Mouse (Mus musculus): ENCODE measurements around the gene Olfr711. TPM values are rescaled to one million over a fixed set of nuclear protein-coding genes. Genes with fewer than 3 reads are reported as not detected.
"Not testable (repeated sequence)": the region's sequence is repeated elsewhere in the genome, so short reads cannot be mapped to it uniquely, and the experiment has no call there.

Olfr711 gene
- not detected for polyA plus RNA-seq (2017; shearing (Covaris generic))

DNA sequence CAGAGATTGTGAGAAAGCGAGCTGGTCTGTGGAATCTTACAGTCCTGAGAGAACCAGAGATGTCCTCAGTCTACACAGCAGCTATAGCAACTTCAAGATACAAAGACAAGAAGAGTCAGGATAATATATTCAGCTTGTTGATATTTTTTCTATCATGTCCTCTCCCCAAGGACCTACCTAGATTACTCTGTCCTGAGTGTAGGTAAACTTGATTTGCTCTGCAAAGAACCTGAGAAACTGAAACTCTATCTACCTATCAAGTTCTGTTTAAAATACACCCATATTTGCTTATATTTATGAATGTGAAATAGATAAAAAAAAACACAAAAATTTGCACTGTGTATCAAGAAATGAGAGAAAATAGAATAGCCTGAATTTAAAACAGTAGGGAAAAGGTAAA is at the start of gene Olfr711:
Olfr711 (minus strand) TSS at position 101 of the 400 bp plus-strand sequence.
- no peak for ATAC-seq

DNA sequence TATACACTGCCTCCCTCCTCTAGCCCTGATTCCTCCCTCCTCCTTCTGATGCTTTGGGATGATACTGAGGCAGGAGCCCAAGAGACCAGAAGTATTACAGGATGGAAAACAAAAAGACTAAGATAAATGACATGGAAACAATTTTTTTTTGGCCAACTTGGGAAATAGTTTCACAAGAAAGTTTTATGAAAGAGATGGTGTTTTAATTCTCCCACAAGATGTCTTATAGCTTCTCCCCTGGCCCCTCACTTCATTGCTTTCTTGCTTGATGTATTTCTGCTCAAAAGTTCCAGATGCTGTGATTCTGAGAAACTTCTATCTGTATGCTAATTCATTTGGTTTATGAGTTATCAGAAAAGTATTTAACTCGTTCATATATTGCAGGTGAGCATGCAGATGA is 30.7 kb upstream of the Olfr711 start, which contains the start of gene Olfr2:
Olfr2 (minus strand) TSS at position 101 of the 400 bp plus-strand sequence.
- ATAC-seq, result no peak

DNA sequence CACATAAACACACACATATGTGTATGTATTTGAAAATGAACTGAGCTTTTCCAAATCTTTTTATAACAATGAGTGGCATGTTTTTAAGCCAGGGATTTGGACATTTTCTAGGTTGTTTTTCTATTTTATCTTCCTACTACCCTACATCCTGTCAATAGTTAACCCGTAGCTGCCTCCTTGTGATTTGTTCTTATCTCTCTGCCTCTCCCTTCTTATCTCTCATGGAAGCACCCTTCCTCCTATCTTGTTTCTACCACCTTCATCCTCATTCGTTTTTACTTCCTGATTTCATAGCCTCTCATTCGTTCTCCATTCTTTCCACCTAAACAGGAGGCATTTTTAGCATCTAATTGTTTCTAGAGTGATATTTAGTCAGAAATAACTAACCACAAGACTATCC is 28.9 kb upstream of the Olfr711 start:
- no peak for ATAC-seq

DNA sequence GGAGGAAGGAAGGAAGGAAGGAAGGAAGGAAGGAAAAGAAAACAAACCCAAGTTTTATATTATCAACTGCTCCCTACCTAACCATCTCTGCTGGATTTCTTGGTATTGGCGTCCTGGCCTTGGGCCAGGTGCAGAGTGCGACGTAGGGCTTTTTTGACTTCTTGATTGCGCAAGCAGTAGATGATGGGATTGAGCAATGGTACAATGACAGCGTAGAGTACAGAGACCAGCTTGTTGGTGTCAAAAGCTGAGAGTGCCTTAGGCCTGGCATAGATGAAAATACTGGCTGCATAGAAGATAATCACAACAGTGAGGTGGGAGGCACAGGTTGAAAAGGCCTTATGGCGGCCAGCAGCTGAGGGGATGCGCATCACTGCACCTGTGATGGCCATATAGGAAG is 25.5 kb upstream of the Olfr711 start:
- no peak for ATAC-seq

DNA sequence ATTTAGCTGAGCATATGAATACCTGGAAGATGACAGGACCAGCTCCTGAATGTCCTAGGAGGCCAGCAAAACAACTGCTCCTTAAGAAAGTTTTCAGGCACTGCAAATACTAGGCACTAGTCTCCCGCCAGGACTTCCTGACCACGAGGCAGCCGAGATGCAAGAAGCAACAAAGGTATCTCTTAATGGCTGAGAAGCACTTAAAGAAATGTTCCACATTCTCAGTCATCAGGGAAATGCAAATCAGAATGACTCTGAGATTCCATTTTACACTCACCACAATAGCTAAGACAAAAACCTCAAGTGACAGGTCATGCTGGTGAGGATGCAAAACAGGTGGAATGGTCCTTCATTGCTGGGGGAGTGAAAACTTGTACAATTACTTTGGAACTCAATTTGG is 10.0 kb upstream of the Olfr711 start:
- no peak for ATAC-seq

DNA sequence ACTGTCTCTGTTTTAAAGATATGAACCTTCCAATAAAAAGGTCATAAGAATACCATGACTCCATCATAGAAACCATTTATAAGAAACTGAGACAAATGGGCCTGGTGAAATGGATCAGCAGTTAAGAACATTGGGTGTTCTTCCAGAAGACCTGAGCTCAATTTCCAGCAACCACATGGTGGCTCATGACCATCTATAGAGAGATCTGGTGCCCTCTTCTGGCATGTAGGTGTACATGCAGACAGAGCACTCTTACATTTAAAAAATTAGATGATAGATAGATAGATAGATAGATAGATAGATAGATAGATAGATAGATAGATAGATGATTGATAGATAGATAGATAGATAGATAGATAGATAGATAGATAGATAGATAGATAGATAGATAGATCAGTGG is 7.8 kb downstream of the Olfr711 start:
- not testable (repeated sequence) for ATAC-seq

DNA sequence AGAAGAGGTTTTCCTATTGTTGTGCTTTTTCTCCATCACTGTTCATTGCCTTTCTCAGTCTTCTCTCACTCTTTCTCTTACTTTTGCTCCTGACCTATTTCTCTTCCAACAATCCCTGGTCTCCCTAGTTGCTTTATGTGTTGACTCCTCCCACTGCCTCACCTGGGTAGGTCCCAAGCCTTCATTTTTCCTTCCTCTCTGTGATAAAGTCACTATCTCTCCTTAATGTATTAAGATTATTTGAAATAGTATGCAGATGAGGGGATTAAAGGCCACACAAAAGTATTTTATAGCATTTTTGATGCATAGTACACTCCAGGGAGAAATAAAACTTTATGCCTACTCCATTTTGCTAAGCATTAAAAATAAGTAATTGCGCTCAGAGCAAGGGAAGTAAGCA is 11.4 kb downstream of the Olfr711 start, which contains the start of gene Olfr6:
Olfr6 (minus strand) TSS at position 101 of the 400 bp plus-strand sequence.
- ATAC-seq, result no peak

DNA sequence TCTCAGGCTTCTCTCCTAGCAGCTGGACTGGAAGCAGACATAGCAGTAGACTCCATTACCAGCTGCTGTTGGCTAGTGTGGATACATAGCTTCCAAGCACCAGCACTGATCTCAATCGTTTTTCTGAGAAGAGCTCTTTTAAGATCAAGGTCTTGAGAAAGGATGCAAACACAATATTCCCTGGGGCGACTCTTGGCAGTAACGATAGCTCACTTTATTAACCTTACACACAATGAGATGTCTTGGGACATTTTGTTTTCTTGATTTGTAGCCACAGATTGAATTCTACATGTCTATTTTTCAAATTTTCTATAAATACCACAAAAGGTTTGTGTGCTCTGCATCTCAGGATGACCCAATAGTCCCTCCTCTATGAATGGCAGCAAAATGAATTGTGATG is 27.0 kb downstream of the Olfr711 start, which contains the start of gene Olfr710:
Olfr710 (minus strand) TSS at position 101 of the 400 bp plus-strand sequence.
- no peak for ATAC-seq

DNA sequence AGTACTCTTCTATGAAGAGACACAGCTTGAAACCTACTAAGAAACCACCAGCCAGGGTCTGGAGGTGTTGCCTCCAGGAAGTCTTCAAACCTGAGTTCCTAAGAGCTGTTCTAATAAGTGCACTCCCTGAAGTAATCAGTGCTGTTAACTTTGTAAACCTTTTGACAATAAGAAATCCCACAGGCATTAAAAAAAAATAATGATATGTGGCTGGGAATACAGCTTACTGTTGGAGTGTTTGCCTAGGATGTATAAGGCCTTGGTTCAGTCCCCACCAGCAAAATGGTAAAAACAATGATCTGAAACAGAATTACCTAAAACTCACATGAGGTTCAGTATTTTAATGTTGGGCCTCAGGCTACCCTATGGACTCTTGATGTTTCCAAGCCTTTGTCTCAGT is 43.1 kb downstream of the Olfr711 start, which contains the start of gene Olfr709-ps1:
Olfr709-ps1 (minus strand) TSS at position 101 of the 400 bp plus-strand sequence.
- no peak for ATAC-seq

DNA sequence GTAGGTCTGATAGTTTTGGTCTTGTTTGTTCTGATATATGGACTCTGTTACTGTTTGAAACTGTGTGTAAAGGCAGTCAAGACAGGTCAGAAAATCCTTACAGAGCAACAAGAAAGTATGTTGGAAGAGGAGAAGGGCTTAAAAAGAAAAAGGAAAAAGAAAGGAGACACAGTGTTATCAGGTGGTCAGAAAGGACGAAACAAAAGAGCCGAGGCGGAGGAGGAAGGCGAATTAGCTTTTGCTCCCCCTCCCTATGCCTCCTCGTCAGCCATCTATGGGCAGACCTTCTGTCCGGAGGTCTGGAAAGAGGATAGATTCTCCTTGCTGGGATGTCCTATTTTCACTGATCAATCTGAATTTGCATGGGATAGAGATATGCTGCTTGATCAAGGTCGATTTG is 54.3 kb downstream of the Olfr711 start:
- ATAC-seq, result not testable (repeated sequence)

Other genes with a start within 250 kb of the Olfr711 start
- not detected for gene Olfr697, start 233.0 kb downstream of the Olfr711 start, polyA plus RNA-seq (2017; shearing (Covaris generic))
- gene Olfr698, start 220.1 kb downstream of the Olfr711 start, polyA plus RNA-seq (2017; shearing (Covaris generic)), result under 1 TPM in 1 of 2 experiments, not detected in 1; 0.85 TPM
- not detected for gene Olfr699, start 182.3 kb downstream of the Olfr711 start, polyA plus RNA-seq (2017; shearing (Covaris generic))
- gene Olfr700, start 166.6 kb downstream of the Olfr711 start, polyA plus RNA-seq (2017; shearing (Covaris generic)), result not detected
- gene Olfr701, start 161.3 kb downstream of the Olfr711 start, polyA plus RNA-seq (2017; shearing (Covaris generic)), result not detected
- gene Olfr702, start 141.6 kb downstream of the Olfr711 start, polyA plus RNA-seq (2017; shearing (Covaris generic)), result not detected
- gene Olfr703, start 132.1 kb downstream of the Olfr711 start, polyA plus RNA-seq (2017; shearing (Covaris generic)), result not detected
- not detected for gene Olfr704, start 112.3 kb downstream of the Olfr711 start, polyA plus RNA-seq (2017; shearing (Covaris generic))
- not detected for gene Olfr705, start 98.6 kb downstream of the Olfr711 start, polyA plus RNA-seq (2017; shearing (Covaris generic))
- not detected for gene Olfr706, start 87.3 kb downstream of the Olfr711 start, polyA plus RNA-seq (2017; shearing (Covaris generic))
- gene Olfr707, start 74.2 kb downstream of the Olfr711 start, polyA plus RNA-seq (2017; shearing (Covaris generic)), result not detected
- gene Olfr1532-ps1, start 67.5 kb downstream of the Olfr711 start, polyA plus RNA-seq (2017; shearing (Covaris generic)), result not detected
- gene Olfr709-ps1, start 43.2 kb downstream of the Olfr711 start, polyA plus RNA-seq (2017; shearing (Covaris generic)), result not detected
- not detected for gene Olfr710, start 27.1 kb downstream of the Olfr711 start, polyA plus RNA-seq (2017; shearing (Covaris generic))
- gene Olfr6, start 11.5 kb downstream of the Olfr711 start, polyA plus RNA-seq (2017; shearing (Covaris generic)), result under 1 TPM in 1 of 2 experiments, not detected in 1; 0.08 TPM
- gene Olfr2, start 30.6 kb upstream of the Olfr711 start, polyA plus RNA-seq (2017; shearing (Covaris generic)), result not detected
- not detected for gene Olfr713, start 55.7 kb upstream of the Olfr711 start, polyA plus RNA-seq (2017; shearing (Covaris generic))
- gene Olfr714, start 95.5 kb upstream of the Olfr711 start, polyA plus RNA-seq (2017; shearing (Covaris generic)), result not detected
- not detected for gene Olfr17, start 117.8 kb upstream of the Olfr711 start, polyA plus RNA-seq (2017; shearing (Covaris generic))
- not detected for gene Olfr715b, start 134.9 kb upstream of the Olfr711 start, polyA plus RNA-seq (2017; shearing (Covaris generic))
- not detected for gene Olfr715, start 155.6 kb upstream of the Olfr711 start, polyA plus RNA-seq (2017; shearing (Covaris generic))
- under 1 TPM in 1 of 2 experiments, not detected in 1; 0.12 TPM for gene Olfr716, start 162.9 kb upstream of the Olfr711 start, polyA plus RNA-seq (2017; shearing (Covaris generic))
- not detected for gene Nlrp14, start 191.5 kb upstream of the Olfr711 start, polyA plus RNA-seq (2017; shearing (Covaris generic))
- gene Rbmxl2, start 234.0 kb upstream of the Olfr711 start, polyA plus RNA-seq (2017; shearing (Covaris generic)), result not detected